Mouse (Mus musculus): Measurements from ENCODE around the gene Pde11a. TPM values are rescaled to one million over a fixed set of nuclear protein-coding genes. Genes with fewer than 3 reads are reported as not detected.

Gene Pde11a
- polyA plus RNA-seq, 1 experiment: 1.4 TPM

- H3K27ac ChIP-seq (ENCODE audit: insufficient read depth, low read length): no peak overlapping the region
- H3K4me3 ChIP-seq (ENCODE audit: insufficient read depth, low read length): no peak overlapping the region
- no peaks in the 10 kb centered on the region for H3K4me1 ChIP-seq (ENCODE audit: control insufficient read depth, insufficient read depth, low read length)
- TF ChIP-seq CTCF (IDR thresholded peaks at IDR 0.05; ENCODE audit: extremely low read depth, insufficient read depth, low read length) (peak; percentile 60), POLR2A (IDR thresholded peaks at IDR 0.05; ENCODE audit: extremely low read depth, insufficient read depth, low read length) (no peak)
These were observed 374.1 kb downstream of the Pde11a start for GRCm38 (mm10) chr2:75964512-75964911.

DNA sequence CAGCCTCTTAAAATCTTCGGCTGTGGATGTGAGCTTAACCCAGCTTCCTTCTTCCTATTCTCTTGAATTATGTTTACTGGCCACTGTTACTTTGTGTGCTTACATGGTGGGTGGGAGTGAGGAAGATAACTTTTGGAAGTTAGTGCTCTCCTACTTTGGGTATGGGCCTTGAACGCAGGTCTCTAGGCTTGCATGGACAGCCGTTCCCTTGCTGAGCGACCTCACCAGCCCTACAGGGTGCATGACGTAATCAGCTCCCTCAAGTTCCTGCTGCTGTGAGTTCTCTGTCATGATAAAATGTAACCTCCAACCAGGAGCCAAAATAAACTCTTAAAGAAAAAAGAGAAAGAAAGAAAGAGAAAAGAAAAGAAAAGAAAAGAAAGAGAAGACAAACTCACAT is 374.5 kb downstream of the Pde11a start:
- TF ChIP-seq CTCF (IDR thresholded peaks at IDR 0.05; ENCODE audit: extremely low read depth, insufficient read depth, low read length) (no peak), POLR2A (IDR thresholded peaks at IDR 0.05; ENCODE audit: extremely low read depth, insufficient read depth, low read length) (no peak)
- Histone ChIP-seq H3K4me3 (ENCODE audit: insufficient read depth, low read length) (no peak overlapping the region), H3K4me1 (ENCODE audit: control insufficient read depth, insufficient read depth, low read length) (no peaks in the 10 kb centered on the region), H3K27ac (ENCODE audit: insufficient read depth, low read length) (no peak overlapping the region)

DNA sequence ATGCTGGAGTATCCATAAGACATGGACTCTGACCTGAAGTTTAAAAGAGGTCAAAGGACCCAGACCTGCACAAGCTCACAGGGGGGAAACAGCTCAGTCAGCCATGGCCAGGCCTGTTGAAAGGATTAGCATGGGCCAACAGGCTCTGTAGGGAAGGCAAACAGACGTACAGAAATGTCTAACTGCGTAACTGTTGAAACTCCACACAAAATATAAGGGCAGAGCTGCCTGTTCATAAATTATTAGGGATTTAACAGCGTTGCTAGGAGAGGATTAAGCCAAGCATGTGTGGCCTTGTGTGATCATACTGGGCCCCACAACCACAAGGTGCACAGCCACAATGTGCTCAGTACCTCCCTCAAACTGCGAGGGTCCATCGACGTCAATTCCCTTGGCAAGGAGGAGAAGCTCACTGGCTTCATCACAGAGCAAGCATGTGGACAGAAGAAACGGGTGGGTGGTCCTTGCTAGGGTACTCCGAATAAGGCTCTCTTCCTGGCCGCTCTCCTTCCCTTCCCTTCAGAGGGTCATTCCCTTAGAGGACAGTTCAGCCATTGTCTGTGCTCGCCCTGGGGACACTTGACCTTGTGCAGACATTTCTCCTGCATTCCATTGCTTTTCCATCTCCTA is 375.2 kb downstream of the Pde11a start:
- H3K4me1 ChIP-seq (ENCODE audit: control insufficient read depth, insufficient read depth, low read length): no peaks in the 10 kb centered on the region
- H3K4me3 ChIP-seq (ENCODE audit: insufficient read depth, low read length): no peak overlapping the region
- H3K27ac ChIP-seq (ENCODE audit: insufficient read depth, low read length): no peak overlapping the region
- TF ChIP-seq CTCF (IDR thresholded peaks at IDR 0.05; ENCODE audit: extremely low read depth, insufficient read depth, low read length) (no peak), POLR2A (IDR thresholded peaks at IDR 0.05; ENCODE audit: extremely low read depth, insufficient read depth, low read length) (no peak)

GRCm38 (mm10) chr2:75960366-75961330 is 377.9 kb downstream of the Pde11a start:
- Histone ChIP-seq H3K4me3 (ENCODE audit: insufficient read depth, low read length) (no peak overlapping the region), H3K4me1 (ENCODE audit: control insufficient read depth, insufficient read depth, low read length) (no peaks in the 10 kb centered on the region; the same call in 1 of the 2 replicates), H3K27ac (ENCODE audit: insufficient read depth, low read length) (no peak overlapping the region)
- TF ChIP-seq POLR2A (IDR thresholded peaks at IDR 0.05; ENCODE audit: extremely low read depth, insufficient read depth, low read length) (no peak), CTCF (IDR thresholded peaks at IDR 0.05; ENCODE audit: extremely low read depth, insufficient read depth, low read length) (no peak)

- TF ChIP-seq CTCF (IDR thresholded peaks at IDR 0.05; ENCODE audit: extremely low read depth, insufficient read depth, low read length) (no peak), POLR2A (IDR thresholded peaks at IDR 0.05; ENCODE audit: extremely low read depth, insufficient read depth, low read length) (no peak)
- Histone ChIP-seq H3K27ac (ENCODE audit: insufficient read depth, low read length) (no peak overlapping the region), H3K4me3 (ENCODE audit: insufficient read depth, low read length) (no peak overlapping the region), H3K4me1 (ENCODE audit: control insufficient read depth, insufficient read depth, low read length) (no peaks in the 10 kb centered on the region; the same call in 1 of the 2 replicates)
These were observed 378.7 kb downstream of the Pde11a start for GRCm38 (mm10) chr2:75959850-75960365.

- no peaks in the 10 kb centered on the region; the same call in 1 of the 2 replicates for H3K4me1 ChIP-seq (ENCODE audit: control insufficient read depth, insufficient read depth, low read length)
- no peak overlapping the region for H3K4me3 ChIP-seq (ENCODE audit: insufficient read depth, low read length)
- no peak overlapping the region for H3K27ac ChIP-seq (ENCODE audit: insufficient read depth, low read length)
- TF ChIP-seq POLR2A (IDR thresholded peaks at IDR 0.05; ENCODE audit: extremely low read depth, insufficient read depth, low read length): no peak
- no peak for TF ChIP-seq CTCF (IDR thresholded peaks at IDR 0.05; ENCODE audit: extremely low read depth, insufficient read depth, low read length)
These were observed 379.3 kb downstream of the Pde11a start for GRCm38 (mm10) chr2:75959183-75959849.

DNA sequence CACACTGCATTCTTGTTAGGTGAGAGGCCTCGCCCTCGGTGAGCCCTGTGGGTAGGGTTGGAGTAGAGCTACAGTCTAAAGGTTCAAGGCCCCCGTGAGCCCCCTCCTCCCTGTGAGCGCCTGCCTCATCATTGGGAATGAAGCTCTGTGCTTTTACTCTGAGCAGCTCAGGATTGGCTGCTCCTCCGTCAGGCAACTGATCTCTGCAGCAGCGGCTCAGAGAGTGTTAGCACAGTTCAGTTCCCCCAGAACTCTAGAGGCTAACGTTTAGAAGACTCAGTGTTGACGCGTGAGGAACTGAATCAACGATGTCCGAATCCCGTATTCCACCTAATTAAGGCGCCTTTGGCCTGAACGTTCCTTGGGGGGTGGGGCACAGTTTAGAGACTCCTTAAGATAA is 382.9 kb downstream of the Pde11a start:
- no peak for TF ChIP-seq POLR2A (IDR thresholded peaks at IDR 0.05; ENCODE audit: extremely low read depth, insufficient read depth, low read length)
- TF ChIP-seq CTCF (IDR thresholded peaks at IDR 0.05; ENCODE audit: extremely low read depth, insufficient read depth, low read length): no peak
- Histone ChIP-seq H3K4me3 (ENCODE audit: insufficient read depth, low read length) (no peak overlapping the region), H3K4me1 (ENCODE audit: control insufficient read depth, insufficient read depth, low read length) (no peaks in the 10 kb centered on the region; the same call in 1 of the 2 replicates), H3K27ac (ENCODE audit: insufficient read depth, low read length) (no peak overlapping the region)

DNA sequence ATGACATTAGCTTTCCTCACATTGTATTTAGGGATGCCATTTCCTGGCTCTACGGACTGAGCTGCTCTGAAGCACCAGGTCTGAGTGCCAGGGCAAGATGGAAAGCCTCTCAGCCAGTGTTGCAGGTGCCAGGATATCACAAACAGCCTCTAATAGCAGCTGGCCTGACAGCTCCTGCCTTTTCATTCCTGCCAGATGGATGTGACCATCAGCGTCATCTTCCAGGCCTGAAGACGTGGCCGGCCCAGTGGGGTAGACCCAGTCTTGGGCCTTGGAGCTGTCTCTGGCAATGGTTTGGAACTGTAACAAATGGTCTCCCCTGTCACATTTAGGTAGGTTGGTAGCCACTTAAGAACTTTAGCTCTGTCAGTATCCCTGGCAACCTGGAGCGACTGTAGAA is 385.3 kb downstream of the Pde11a start:
- Histone ChIP-seq H3K27ac (ENCODE audit: insufficient read depth, low read length) (no peak overlapping the region), H3K4me3 (ENCODE audit: insufficient read depth, low read length) (no peak overlapping the region), H3K4me1 (ENCODE audit: control insufficient read depth, insufficient read depth, low read length) (no peaks in the 10 kb centered on the region; the same call in 1 of the 2 replicates)
- TF ChIP-seq POLR2A (IDR thresholded peaks at IDR 0.05; ENCODE audit: extremely low read depth, insufficient read depth, low read length): no peak
- TF ChIP-seq CTCF (IDR thresholded peaks at IDR 0.05; ENCODE audit: extremely low read depth, insufficient read depth, low read length): no peak

DNA sequence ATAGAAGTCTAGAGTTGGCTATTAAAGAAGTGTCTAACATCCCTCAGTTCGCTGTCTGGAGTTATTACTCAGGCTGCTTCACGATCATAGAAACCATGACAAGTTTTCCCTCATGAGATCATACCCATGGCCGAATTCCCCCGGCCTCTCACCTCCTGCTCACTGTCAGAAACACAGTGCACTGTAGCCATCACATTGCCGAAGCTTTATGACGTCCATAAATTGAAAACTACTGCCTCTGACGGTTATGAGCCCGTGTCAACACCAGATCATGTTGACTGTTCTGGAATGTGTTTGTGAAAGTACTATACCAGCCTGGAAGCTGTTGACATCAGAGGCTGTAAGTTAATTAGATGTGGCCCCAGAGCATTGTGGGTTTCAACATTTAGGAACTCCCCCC is 387.9 kb downstream of the Pde11a start:
- H3K4me1 ChIP-seq (ENCODE audit: control insufficient read depth, insufficient read depth, low read length): no peaks in the 10 kb centered on the region
- no peak overlapping the region for H3K27ac ChIP-seq (ENCODE audit: insufficient read depth, low read length)
- H3K4me3 ChIP-seq (ENCODE audit: insufficient read depth, low read length): no peak overlapping the region
- TF ChIP-seq CTCF (IDR thresholded peaks at IDR 0.05; ENCODE audit: extremely low read depth, insufficient read depth, low read length) (no peak), POLR2A (IDR thresholded peaks at IDR 0.05; ENCODE audit: extremely low read depth, insufficient read depth, low read length) (no peak)

Other genes with a start within 250 kb of the Pde11a start
- gene Cyct, start 21.7 kb upstream of the Pde11a start, polyA plus RNA-seq (2012; rRNA removed): not detected in 2 replicates
- gene Rbm45, start 31.2 kb upstream of the Pde11a start, polyA plus RNA-seq (2012; rRNA removed): 24.0 and 26.7 TPM in 2 replicates
- 23.5 and 27.8 TPM in 2 replicates for gene Osbpl6, start 67.7 kb upstream of the Pde11a start, polyA plus RNA-seq (2012; rRNA removed)

Measured in cortical plate, adult 2 months (tissue).